Mouse (Mus musculus) midbrain, embryonic 13.5 days (tissue): ENCODE results near the gene Elane. TPM values are rescaled to one million over a fixed set of nuclear protein-coding genes. Genes with fewer than 3 reads are reported as not detected.
"Not testable (repeated sequence)": the region's sequence is repeated elsewhere in the genome, so short reads cannot be mapped to it uniquely, and the experiment has no call there.

Experiments
- ATAC-seq: fragments of 200-750 bp; cut with Nextera tagmentation; 2 replicates; pipeline ENCODE4 v1.8.0; 2017; ENCODE audit warnings: mild to moderate bottlenecking, moderate TSS enrichment, moderate library complexity
- H3K27ac ChIP-seq: fragments of 300-500 bp; sonication (generic); 2 replicates; pipeline ENCODE4 v1.5.1; 2015; ENCODE audit warnings: inconsistent platforms, mild to moderate bottlenecking, moderate library complexity
- H3K27me3 ChIP-seq: fragments of 300-500 bp; sonication (generic); 2 replicates; pipeline ENCODE4 v1.6.1; 2015; ENCODE audit warnings: mild to moderate bottlenecking, inconsistent platforms
- H3K36me3 ChIP-seq: fragments of 300-500 bp; sonication (generic); 2 replicates; pipeline ENCODE4 v1.6.1; 2015; ENCODE audit warnings: mild to moderate bottlenecking, inconsistent platforms
- H3K4me1 ChIP-seq: fragments of 300-500 bp; sonication (generic); replicated peaks from 2 replicates; pipeline ENCODE4 v1.6.1; 2015; ENCODE audit warnings: inconsistent platforms
- H3K4me2 ChIP-seq: fragments of 300-500 bp; sonication (generic); replicated peaks from 2 replicates; pipeline ENCODE4 v1.6.1; 2015; ENCODE audit warnings: moderate library complexity, mild to moderate bottlenecking, inconsistent platforms
- H3K4me3 ChIP-seq: fragments of 300-500 bp; sonication (generic); replicated peaks from 2 replicates; pipeline ENCODE4 v1.5.1; 2015; ENCODE audit warnings: mild to moderate bottlenecking, inconsistent platforms
- H3K9ac ChIP-seq: fragments of 300-500 bp; sonication (generic); replicated peaks from 2 replicates; pipeline ENCODE4 v1.6.1; 2015; ENCODE audit warnings: mild to moderate bottlenecking, inconsistent platforms
- H3K9me3 ChIP-seq: fragments of 300-500 bp; sonication (generic); 2 replicates; pipeline ENCODE4 v1.6.1; 2016; ENCODE audit warnings: mild to moderate bottlenecking, inconsistent platforms
- WGBS: fragments of 180-500 bp; shearing (Covaris S2); methylation state at CpG from one replicate; pipeline ENCODE4 v1.1.7; 2015; 5-methylcytosine and 5-hydroxymethylcytosine counted together
- polyA plus RNA-seq: library from polyadenylated mRNA; unstranded; fragments of >200 nt; fragmentation: Nextera tagmentation; extraction: Ambion mirVana; gene quantifications from 2 replicates; pipeline ENCODE4 v1.2.1, GENCODE M21; 2015

The Elane gene
- polyA plus RNA-seq, 1 experiment from 2014 or later = not detected

GRCm38 (mm10) chr10:79872862-79873261 lies 13.2 kb upstream of the Elane start:
- Histone ChIP-seq H3K27ac (peak overlapping the region; percentile 95), H3K4me2 (peak overlapping the region; percentile 97), H3K4me3 (peak overlapping the region; percentile 77), H3K9ac (peak overlapping the region; percentile 96), H3K4me1 (peaks cover 60% of the 10 kb centered on the region), H3K36me3 (peaks cover 40% of the 10 kb centered on the region), H3K27me3 (no peaks in the 10 kb centered on the region), H3K9me3 (no peaks in the 10 kb centered on the region)
- WGBS = 40% methylated on average over 3 of the region's 3 CpGs
- ATAC-seq = no peak

GRCm38 (mm10) chr10:79873313-79873712 lies 12.7 kb upstream of the Elane start:
- Histone ChIP-seq H3K4me1 (peaks cover 58% of the 10 kb centered on the region), H3K4me2 (peak overlapping the region; percentile 97), H3K9me3 (no peaks in the 10 kb centered on the region), H3K4me3 (peak overlapping the region; percentile 77), H3K9ac (peak overlapping the region; percentile 96), H3K36me3 (peaks cover 39% of the 10 kb centered on the region), H3K27me3 (no peaks in the 10 kb centered on the region), H3K27ac (peak overlapping the region; percentile 95)
- 5% methylated on average over 6 of the region's 6 CpGs for WGBS
- ATAC-seq = 0 out of 2 replicates have a peak, but pooled peaks have one; percentile 10

GRCm38 (mm10) chr10:79873715-79874289 lies 12.2 kb upstream of the Elane start:
- Histone ChIP-seq H3K36me3 (peaks cover 35% of the 10 kb centered on the region), H3K9me3 (no peaks in the 10 kb centered on the region), H3K27ac (peak overlapping the region; percentile 95), H3K27me3 (no peaks in the 10 kb centered on the region), H3K4me3 (peak overlapping the region; percentile 77), H3K9ac (peak overlapping the region; percentile 96), H3K4me1 (peaks cover 54% of the 10 kb centered on the region), H3K4me2 (peak overlapping the region; percentile 97)
- peak; percentile 10 for ATAC-seq
- WGBS = under 1% methylated on average over 26 of the region's 26 CpGs

GRCm38 (mm10) chr10:79874290-79874862 lies 11.7 kb upstream of the Elane start, which contains the start of the genes Prtn3 and Plppr3:
TSS of gene Prtn3 (plus strand) at chr10:79874476.
TSS of gene Plppr3 (minus strand) at chr10:79874634.
- peak within 1 kb of the TSS; percentile 95 for H3K27ac ChIP-seq
- ATAC-seq = peak; percentile 90

GRCm38 (mm10) chr10:79877174-79877573 lies 8.9 kb upstream of the Elane start:
- ATAC-seq = no peak
- H3K9ac ChIP-seq = no peak overlapping the region
- 0 out of 2 replicates have a peak, but pooled peaks cover 4% of the 10 kb centered on the region for H3K36me3 ChIP-seq
- no peaks in the 10 kb centered on the region for H3K9me3 ChIP-seq
- no peak overlapping the region for H3K27ac ChIP-seq
- no peak overlapping the region for H3K4me2 ChIP-seq
- WGBS = 56% methylated on average over 1 of the region's 1 CpGs
- H3K4me1 ChIP-seq = peaks cover 29% of the 10 kb centered on the region
- H3K27me3 ChIP-seq = peaks cover 25% of the 10 kb centered on the region
- H3K4me3 ChIP-seq = no peak overlapping the region

More at GRCm38 (mm10) chr10:79874290-79874862, 11.7 kb upstream of the Elane start, which contains the start of the genes Prtn3 and Plppr3:
- 0 out of 2 replicates have a peak, but pooled peaks cover under 1% of the 10 kb centered on the region for H3K27me3 ChIP-seq
- H3K36me3 ChIP-seq = peaks cover 29% of the 10 kb centered on the region
- H3K4me3 ChIP-seq = peak within 1 kb of the TSS; percentile 77
- peak within 1 kb of the TSS; percentile 96 for H3K9ac ChIP-seq
- H3K9me3 ChIP-seq = no peaks in the 10 kb centered on the region
- WGBS = under 1% methylated on average over 43 of the region's 57 CpGs
- H3K4me1 ChIP-seq = peaks cover 48% of the 10 kb centered on the region
- peak within 1 kb of the TSS; percentile 97 for H3K4me2 ChIP-seq

GRCm38 (mm10) chr10:79877757-79878156 lies 8.3 kb upstream of the Elane start:
- Histone ChIP-seq H3K36me3 (0 out of 2 replicates have a peak, but pooled peaks cover 1% of the 10 kb centered on the region), H3K4me3 (no peak overlapping the region), H3K4me1 (peaks cover 28% of the 10 kb centered on the region), H3K9ac (no peak overlapping the region), H3K27ac (no peak overlapping the region), H3K4me2 (no peak overlapping the region), H3K9me3 (no peaks in the 10 kb centered on the region), H3K27me3 (peaks cover 31% of the 10 kb centered on the region)
- WGBS = 40% methylated on average over 12 of the region's 12 CpGs
- ATAC-seq = no peak

GRCm38 (mm10) chr10:79879527-79879926 lies 6.5 kb upstream of the Elane start:
- Histone ChIP-seq H3K27ac (no peak overlapping the region), H3K4me1 (peaks cover 23% of the 10 kb centered on the region), H3K4me3 (no peak overlapping the region), H3K27me3 (peaks cover 40% of the 10 kb centered on the region), H3K9me3 (no peaks in the 10 kb centered on the region), H3K9ac (no peak overlapping the region), H3K4me2 (no peak overlapping the region), H3K36me3 (no peaks in the 10 kb centered on the region)
- WGBS = 46% methylated on average over 3 of the region's 3 CpGs
- no peak for ATAC-seq

- Histone ChIP-seq H3K9ac (no peak overlapping the region), H3K4me3 (no peak overlapping the region), H3K27ac (no peak overlapping the region), H3K36me3 (no peaks in the 10 kb centered on the region), H3K4me2 (no peak overlapping the region), H3K27me3 (peaks cover 40% of the 10 kb centered on the region), H3K9me3 (no peaks in the 10 kb centered on the region), H3K4me1 (peaks cover 12% of the 10 kb centered on the region)
- no peak for ATAC-seq
- 21% methylated on average over 9 of the region's 9 CpGs for WGBS
These were observed 5.3 kb upstream of the Elane start for GRCm38 (mm10) chr10:79880721-79881120.

GRCm38 (mm10) chr10:79881981-79882380 lies 4.1 kb upstream of the Elane start:
- H3K9ac ChIP-seq = no peak overlapping the region; the same call in 1 of the 2 replicates
- no peak overlapping the region; the same call in 1 of the 2 replicates for H3K4me3 ChIP-seq
- no peak for ATAC-seq
- 6% methylated on average over 22 of the region's 22 CpGs for WGBS
- peaks cover 12% of the 10 kb centered on the region for H3K4me1 ChIP-seq
- H3K4me2 ChIP-seq = peak overlapping the region; percentile 33
- no peak overlapping the region for H3K27ac ChIP-seq
- H3K27me3 ChIP-seq = peaks cover 40% of the 10 kb centered on the region
- no peaks in the 10 kb centered on the region for H3K9me3 ChIP-seq
- no peaks in the 10 kb centered on the region for H3K36me3 ChIP-seq

- Histone ChIP-seq H3K9ac (no peak overlapping the region), H3K36me3 (no peaks in the 10 kb centered on the region), H3K27me3 (peaks cover 40% of the 10 kb centered on the region), H3K27ac (no peak overlapping the region), H3K4me3 (no peak overlapping the region), H3K9me3 (no peaks in the 10 kb centered on the region), H3K4me1 (peaks cover 12% of the 10 kb centered on the region), H3K4me2 (no peak overlapping the region)
- 16% methylated on average over 22 of the region's 22 CpGs for WGBS
- peak; percentile 32; the same call in 1 of the 2 replicates for ATAC-seq
These were observed 2.6 kb upstream of the Elane start for GRCm38 (mm10) chr10:79883297-79884084.

GRCm38 (mm10) chr10:79884446-79884845 lies 1.6 kb upstream of the Elane start:
- Histone ChIP-seq H3K4me3 (no peak overlapping the region), H3K27me3 (peaks cover 39% of the 10 kb centered on the region), H3K27ac (no peak overlapping the region), H3K9me3 (no peaks in the 10 kb centered on the region), H3K36me3 (no peaks in the 10 kb centered on the region), H3K9ac (no peak overlapping the region), H3K4me1 (peaks cover 12% of the 10 kb centered on the region), H3K4me2 (no peak overlapping the region)
- WGBS = 68% methylated on average over 4 of the region's 4 CpGs
- ATAC-seq = no peak

GRCm38 (mm10) chr10:79884938-79885337 lies 1.1 kb upstream of the Elane start:
- H3K36me3 ChIP-seq, H3K9ac ChIP-seq, H3K9me3 ChIP-seq, H3K27ac ChIP-seq, H3K4me3 ChIP-seq, H3K4me2 ChIP-seq, ATAC-seq: not testable (repeated sequence)
- Histone ChIP-seq H3K4me1 (peaks cover 12% of the 10 kb centered on the region), H3K27me3 (peaks cover 34% of the 10 kb centered on the region)
- WGBS = 84% methylated on average over 3 of the region's 3 CpGs
